Mouse (Mus musculus) right cerebral cortex, adult 18-20 months (tissue): Measurements from ENCODE around the gene Rbm4b.
"Not testable (repeated sequence)": the region's sequence is repeated elsewhere in the genome, so short reads cannot be mapped to it uniquely, and the experiment has no call there.

Experiments used
- DNase-seq: peaks from one replicate; pipeline ENCODE4 v3.0.0; 2022; ENCODE audit warnings: mixed read lengths

Gene Rbm4b

DNA sequence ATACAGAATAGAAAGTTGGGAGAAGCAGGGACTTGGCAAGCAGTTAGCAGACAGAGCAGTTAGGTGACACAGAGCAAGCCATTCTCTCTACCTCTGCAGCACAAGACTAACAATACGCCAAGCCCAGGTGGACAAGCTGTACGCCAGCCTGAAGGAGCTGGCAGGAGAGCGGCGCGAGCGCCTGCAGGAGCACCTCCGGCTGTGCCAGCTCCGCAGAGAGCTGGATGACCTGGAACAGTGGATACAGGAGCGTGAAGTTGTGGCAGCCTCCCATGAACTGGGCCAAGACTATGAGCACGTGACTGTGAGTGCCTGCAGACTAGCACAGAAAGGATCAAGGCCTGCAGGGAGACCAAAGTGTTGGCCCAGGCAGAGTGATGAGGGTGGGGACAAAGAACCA, 10.6 kb upstream of the Rbm4b start:
- no peak for DNase-seq

DNA sequence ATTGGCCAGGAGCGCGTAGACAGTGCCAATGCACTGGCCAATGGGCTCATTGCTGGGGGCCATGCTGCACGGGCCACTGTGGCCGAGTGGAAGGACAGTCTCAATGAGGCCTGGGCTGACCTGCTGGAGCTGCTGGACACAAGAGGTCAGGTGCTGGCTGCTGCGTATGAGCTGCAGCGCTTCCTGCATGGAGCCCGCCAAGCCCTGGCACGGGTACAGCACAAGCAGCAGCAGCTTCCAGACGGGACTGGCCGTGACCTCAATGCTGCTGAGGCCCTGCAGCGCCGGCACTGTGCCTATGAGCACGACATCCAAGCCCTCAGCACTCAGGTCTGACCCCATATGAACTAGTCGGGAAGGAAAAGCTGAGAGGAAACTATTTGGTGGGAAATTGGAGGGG, 9.7 kb upstream of the Rbm4b start:
- DNase-seq, result no peak

- no peak for DNase-seq
Measured at GRCm38 (mm10) chr19:4747631-4748312, 8.5 kb upstream of the Rbm4b start.

DNA sequence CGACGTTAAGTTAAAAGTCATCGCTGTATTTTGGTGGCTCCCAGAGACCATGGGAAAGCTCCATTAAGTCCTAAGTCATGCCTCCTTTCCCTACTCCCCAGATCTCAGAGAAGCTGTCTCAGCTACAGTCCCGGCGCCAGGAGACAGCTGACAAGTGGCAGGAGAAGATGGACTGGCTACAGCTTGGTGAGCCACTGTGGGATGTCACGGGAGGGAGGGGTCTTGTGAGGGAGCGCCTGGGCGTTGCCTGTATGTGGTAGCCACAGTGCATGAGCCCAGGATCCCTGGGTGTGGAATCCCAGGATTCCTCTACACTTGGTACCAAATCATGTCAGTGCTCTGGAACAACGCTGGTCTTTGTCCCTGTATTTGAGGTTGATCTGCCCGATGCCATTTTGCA, 7.8 kb upstream of the Rbm4b start:
- no peak for DNase-seq

- DNase-seq, result no peak
Measured at GRCm38 (mm10) chr19:4749975-4750374, 6.3 kb upstream of the Rbm4b start.

DNA sequence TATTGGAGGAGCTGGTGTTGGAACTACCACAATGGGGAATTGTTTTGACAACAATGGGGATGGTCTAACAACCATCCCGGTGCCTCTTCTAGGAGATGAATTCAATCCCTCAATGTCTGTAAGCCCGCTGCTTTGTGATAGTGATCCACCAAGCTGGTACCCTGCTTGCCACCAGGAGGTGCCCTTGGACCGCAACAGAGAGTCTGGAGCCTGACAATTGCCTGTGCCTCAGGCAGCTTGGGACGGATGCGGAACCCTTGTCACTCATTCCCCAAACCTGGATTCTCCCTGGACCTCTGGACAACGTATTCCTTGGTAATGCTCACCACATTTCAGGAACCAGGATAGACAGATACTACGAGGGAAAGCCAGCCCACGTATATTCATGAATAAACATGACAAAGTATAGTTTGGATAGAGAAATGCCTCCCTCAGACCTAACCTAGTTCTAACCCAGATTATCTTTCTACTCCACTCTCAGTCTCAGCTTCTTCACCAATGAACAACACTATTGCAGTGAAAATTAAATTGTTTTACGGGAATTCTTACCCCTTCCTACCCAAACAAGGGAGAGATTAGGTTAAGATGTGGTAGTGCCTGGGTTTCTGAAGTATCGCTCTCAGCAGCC, 618 bp upstream of the Rbm4b start:
- peak; percentile 90 for DNase-seq

- no peak for DNase-seq
Measured at GRCm38 (mm10) chr19:4756921-4757320, 624 bp downstream of the Rbm4b start.

- DNase-seq, result not testable (repeated sequence)
Measured at GRCm38 (mm10) chr19:4760544-4760943, 4.2 kb downstream of the Rbm4b start.

DNA sequence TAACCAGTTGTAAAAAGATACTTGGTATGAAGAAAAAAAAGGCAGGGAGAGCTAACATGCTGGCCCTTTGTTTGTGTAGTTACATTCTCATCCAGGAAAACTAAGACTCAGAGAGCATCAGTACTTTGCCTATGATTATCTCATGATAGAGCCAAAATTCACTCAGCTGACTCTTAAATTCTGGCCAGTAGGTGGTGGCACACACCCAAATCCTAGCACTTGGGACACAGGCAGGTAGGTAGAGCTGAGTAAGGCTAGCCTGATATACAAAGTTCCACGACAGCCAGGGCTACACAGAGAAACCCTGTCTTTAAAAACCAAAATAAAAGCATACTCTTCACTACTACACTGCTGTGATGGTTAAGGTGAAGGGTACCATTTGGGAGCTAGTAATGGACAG, 6.6 kb downstream of the Rbm4b start:
- no peak for DNase-seq

DNA sequence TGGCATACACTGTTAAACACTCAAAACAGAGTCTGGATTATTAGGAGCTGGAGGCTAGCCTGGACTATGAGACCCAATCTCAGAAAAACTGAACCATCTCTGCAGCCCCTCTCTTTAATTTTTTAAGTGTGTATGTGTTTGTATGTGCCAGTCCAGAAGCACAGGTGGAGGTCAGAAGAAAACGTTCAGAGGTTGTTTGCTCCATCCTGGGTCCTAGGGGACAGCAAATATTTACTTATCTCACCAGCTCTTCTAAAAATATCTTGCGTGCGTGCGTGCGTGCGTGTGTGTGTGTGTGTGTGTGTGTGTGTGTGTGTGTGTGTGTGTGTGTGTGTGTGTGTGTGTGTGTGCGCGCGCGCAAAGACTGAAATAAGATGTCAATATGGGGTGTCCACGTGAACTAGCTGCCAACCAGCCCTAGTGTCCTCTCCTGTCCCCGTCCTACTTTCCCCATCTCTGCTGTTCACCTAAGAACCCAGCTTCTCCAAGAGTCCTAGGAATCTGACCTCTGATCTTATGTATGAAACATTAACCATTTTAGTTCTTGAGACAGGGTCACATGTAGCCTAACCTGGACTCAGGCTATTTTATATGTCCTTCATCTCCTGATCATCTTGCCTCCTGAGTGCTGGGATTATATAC, 11.3 kb downstream of the Rbm4b start:
- no peak for DNase-seq

DNA sequence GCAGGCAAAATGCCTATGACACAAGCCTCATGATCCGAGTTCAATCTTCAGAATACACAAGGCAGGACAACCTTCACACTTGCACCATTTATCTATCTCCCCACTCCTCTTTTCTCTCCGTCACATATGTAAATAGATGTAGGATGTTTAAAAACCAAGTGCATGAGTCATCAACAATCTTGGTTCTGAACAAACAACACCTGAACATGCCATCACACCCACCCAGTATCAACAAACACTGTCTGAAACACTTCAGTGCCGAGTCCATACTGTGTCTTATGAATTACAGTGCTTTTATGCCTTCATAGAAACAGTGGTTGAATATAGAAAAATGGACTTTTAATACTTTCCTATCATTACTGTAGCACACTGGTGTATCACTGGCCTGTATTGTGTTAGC, 16.5 kb downstream of the Rbm4b start:
- no peak for DNase-seq

- no peak for DNase-seq
Measured at GRCm38 (mm10) chr19:4782891-4783290, 26.6 kb downstream of the Rbm4b start.

DNA sequence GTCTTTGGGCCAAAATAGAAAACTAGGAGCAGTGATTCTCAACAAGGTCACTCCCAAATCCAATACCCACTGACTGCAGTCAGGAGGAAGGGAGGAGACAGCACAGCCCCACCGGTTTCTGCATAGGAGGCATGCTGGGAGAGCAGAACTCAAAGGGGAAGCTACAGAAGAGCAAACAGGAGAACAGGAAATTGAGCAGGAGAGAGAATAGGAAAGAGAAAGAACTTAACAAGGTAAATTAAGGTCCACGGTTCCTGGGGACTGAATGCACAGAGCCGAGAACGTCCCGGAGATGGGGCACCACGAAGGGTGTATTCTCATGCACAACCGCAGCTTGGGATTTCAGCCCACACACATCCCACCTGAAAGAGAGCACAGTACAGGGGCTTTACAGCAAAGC, 28.9 kb downstream of the Rbm4b start:
- no peak for DNase-seq

DNA sequence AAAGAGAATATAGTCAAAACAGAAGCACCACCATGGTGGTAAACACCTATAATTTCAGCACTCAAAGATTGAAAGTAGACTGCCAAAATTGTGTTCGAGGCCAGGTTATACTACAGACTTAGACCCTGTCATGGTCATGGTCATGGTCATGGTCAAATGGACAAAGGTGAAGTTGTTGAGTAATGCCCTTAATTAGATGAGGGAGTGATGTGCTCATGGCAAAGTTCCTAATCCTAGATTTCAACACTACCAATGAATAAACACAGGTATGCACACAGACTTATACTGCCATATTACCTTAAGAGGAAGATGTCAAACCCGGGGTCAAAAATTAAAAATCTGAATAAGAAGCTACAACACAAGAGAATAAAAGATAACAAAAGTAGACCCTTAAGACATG, 30.0 kb downstream of the Rbm4b start:
- no peak for DNase-seq

DNA sequence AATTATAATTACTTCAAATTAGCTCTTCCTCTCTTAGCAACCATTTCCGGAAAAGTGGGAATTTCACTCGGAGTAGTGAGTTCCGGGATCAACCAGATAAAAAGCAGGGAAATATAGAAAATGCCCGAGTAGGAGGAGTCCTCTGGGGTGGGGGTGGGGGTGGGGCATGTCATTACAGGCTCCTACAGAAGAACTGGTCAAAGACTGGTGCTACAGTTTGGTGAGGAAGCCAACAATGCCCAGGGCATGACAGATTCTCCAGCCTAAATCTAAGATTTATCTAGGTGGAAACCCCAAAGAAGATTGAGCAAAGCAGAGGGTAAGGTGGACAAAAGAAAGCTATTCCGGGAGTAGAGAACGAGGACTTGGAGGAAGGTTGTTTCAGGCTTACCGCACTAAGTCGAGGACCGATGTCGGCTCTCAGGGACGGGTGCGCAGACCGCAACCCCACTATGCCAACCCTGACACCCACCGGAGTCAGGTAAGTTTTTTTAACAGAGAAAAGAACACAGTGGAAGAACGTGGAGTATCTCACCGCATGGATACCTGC, 37.1 kb downstream of the Rbm4b start:
- no peak for DNase-seq

DNA sequence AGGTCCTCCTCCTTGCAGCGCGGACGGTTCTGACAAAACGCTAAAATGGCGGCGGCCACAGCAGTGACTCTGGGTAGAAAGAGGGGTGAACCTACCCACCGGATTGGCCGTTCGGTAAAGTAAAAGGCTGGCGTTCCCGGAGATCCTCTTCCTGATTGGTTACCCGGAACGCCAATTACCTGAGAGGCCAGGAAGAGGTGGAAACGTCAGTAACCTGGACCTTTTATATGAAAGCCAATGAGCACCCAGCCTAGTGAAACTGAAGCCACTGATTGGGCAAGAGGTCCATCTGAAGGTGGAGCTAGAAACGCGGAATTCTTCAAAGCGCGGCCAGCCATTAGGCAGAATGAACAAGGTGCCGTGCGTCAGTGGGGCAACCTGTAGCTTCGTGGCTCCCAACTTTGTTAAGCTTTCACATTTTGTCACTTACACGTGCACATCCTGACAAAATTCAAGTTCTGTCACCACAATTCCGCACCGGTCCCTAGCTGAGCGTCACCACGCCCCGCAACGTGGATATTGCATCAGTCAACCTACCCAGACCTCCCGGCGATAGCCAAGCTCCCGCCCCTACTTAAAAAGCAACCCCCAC, 37.6 kb downstream of the Rbm4b start, which contains the start of gene Rbm4:
Rbm4 (minus strand) TSS at position 71 of the 592 bp plus-strand sequence.
- peak; percentile 99 for DNase-seq

DNA sequence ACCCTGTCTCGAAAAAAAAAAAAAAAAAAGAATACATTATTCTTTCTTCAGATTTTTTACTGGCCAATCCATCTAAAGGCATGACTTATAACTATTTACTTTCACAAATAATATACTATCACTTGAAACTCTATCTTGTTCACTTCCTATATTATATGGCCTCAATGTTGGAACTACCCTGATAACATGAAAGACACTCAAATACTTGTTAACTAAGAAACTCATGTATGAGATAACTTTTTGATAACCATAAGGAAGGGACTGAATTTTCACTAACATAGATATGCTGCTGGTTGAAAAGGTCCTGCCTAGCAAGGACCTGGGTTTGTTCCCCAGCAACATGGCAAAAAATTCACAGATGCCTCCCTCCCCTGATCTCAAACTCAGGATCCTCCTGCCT, 39.6 kb downstream of the Rbm4b start:
- DNase-seq, result no peak

- DNase-seq, result peak; percentile 26
Measured at GRCm38 (mm10) chr19:4797846-4798245, 41.5 kb downstream of the Rbm4b start.

GRCm38 (mm10) chr19:4799083-4799482, 42.8 kb downstream of the Rbm4b start:
- DNase-seq, result no peak

DNA sequence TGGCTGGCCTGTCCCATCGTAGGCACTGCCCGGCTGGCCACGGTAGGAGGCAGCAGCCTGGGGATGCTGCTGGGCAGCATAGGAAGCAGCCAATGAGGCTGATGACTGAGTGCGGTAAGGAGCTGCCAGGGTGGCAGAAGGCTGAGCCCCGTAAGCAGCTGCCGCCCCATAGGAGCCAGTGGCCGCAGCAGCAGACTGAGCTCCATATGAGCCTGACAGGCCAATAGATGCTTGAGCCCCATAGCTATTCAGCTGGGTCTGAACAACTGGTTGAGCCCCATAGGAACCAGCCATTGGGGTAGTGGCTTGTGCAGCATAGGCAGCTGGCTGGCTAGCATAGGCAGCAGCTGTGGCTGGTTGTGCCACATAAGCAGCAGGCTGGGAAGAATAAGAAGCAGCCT, 46.4 kb downstream of the Rbm4b start:
- no peak for DNase-seq

DNA sequence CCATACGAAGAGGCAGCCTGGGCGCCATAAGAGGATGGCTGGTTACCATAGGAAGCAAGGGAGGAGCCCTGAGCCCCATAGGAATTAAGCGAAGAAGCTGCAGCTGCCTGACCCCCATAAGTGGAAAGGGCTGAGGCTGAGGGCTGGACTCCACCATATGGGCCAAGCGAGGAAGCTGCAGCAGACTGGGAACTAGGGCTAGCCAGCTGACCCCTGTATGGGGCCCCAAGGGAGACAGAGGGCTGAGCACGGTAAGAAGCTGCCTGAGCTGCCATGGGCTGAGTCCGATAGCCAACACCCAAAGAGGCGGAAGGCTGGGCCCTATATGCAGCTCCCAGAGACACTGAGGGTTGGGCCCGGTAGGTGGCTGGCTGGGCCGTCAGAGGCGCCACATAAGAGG, 47.0 kb downstream of the Rbm4b start:
- no peak for DNase-seq

DNA sequence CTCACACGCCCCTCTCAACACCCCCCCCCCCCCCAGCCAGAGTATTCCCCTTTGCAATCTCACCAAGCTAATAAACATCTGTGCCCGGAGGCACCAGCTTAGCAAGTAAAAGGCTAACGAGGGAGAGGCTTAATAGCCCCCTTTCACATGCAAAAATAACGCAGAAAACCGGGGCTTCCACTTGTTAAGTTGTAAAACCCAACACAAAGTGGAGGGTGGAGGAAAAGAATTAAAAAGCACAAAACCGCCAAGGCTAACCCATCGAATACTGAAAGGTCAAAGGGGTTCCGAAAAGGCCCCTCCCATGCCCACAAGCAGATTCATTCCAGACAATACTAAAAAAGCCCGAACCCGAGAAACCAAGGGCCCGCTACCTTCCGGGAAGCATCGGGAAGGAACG, 54.0 kb downstream of the Rbm4b start:
- no peak for DNase-seq

- DNase-seq, result no peak
Measured at GRCm38 (mm10) chr19:4810746-4811062, 54.4 kb downstream of the Rbm4b start.
